Mouse (Mus musculus) limb, embryonic 14.5 days (tissue): Measurements from ENCODE around the gene Ap4b1. TPM values are rescaled to one million over a fixed set of nuclear protein-coding genes. Genes with fewer than 3 reads are reported as not detected.
A peak's percentile ranks its signal among the peaks of the same experiment; 100 is the strongest.
"Not testable (repeated sequence)": the region's sequence is repeated elsewhere in the genome, so short reads cannot be mapped to it uniquely, and the experiment has no call there.

Experiments
- ATAC-seq: fragments of 200-750 bp; cut with Nextera tagmentation; 2 replicates; pipeline ENCODE4 v1.8.0; 2017; ENCODE audit warnings: low read depth, moderate number of reproducible peaks, moderate TSS enrichment; ENCODE audit not compliant: low FRiP score
- DNase-seq: peaks from one replicate; pipeline ENCODE4 v3.0.0-alpha.2; 2015; ENCODE audit warnings: low spot score
- H3K27ac ChIP-seq: fragments of 300-500 bp; sonication (generic); replicated peaks from 2 replicates; pipeline ENCODE4 v1.5.1; 2014; ENCODE audit warnings: low read depth, mild to moderate bottlenecking, low read length, moderate library complexity, mixed read lengths
- H3K27me3 ChIP-seq: fragments of 300-500 bp; sonication (generic); 2 replicates; pipeline ENCODE4 v1.6.1; 2014; ENCODE audit warnings: low read length, mixed read lengths; ENCODE audit not compliant: control insufficient read depth, insufficient read depth
- H3K36me3 ChIP-seq: fragments of 300-500 bp; sonication (generic); 2 replicates; pipeline ENCODE4 v1.6.1; 2014; ENCODE audit warnings: mild to moderate bottlenecking, low read length, moderate library complexity, mixed read lengths; ENCODE audit not compliant: control insufficient read depth, insufficient read depth
- H3K4me1 ChIP-seq: fragments of 300-500 bp; sonication (generic); 2 replicates; pipeline ENCODE4 v1.6.1; 2014; ENCODE audit warnings: antibody characterized with exemption, low read length, mixed read lengths; ENCODE audit not compliant: control insufficient read depth, insufficient read depth
- H3K4me2 ChIP-seq: fragments of 300-500 bp; sonication (generic); replicated peaks from 2 replicates; pipeline ENCODE4 v1.6.1; 2014; ENCODE audit warnings: low read depth, mild to moderate bottlenecking, low read length, moderate library complexity; ENCODE audit not compliant: severe bottlenecking
- H3K4me3 ChIP-seq: fragments of 300-500 bp; sonication (generic); replicated peaks from 2 replicates; pipeline ENCODE4 v1.5.1; 2014; ENCODE audit warnings: low read length
- H3K9ac ChIP-seq: fragments of 300-500 bp; sonication (generic); 2 replicates; pipeline ENCODE4 v1.6.1; 2014; ENCODE audit warnings: mild to moderate bottlenecking, low read depth, low read length, moderate library complexity; ENCODE audit not compliant: severe bottlenecking
- H3K9me3 ChIP-seq: fragments of 300-500 bp; sonication (generic); 2 replicates; pipeline ENCODE4 v1.6.1; 2016; ENCODE audit warnings: low read length; ENCODE audit not compliant: control insufficient read depth
- POLR2A ChIP-seq: fragments of 200-500 bp; IDR thresholded peaks from 2 replicates; pipeline ENCODE4 v1.8.0; 2012; ENCODE audit warnings: inconsistent platforms, mild to moderate bottlenecking, moderate library complexity, borderline replicate concordance; ENCODE audit not compliant: insufficient read depth, insufficient read length; ENCODE audit errors: extremely low read depth
- WGBS: fragments of 180-500 bp; shearing (Covaris S2); extraction: QIAGEN DNeasy Blood & Tissue Kit; methylation state at CpG from one replicate; pipeline ENCODE4 v1.1.7; 2014; 5-methylcytosine and 5-hydroxymethylcytosine counted together
- polyA plus RNA-seq, 2 experiments: library from polyadenylated mRNA; depleted of rRNA in 1 of 2; stranded (reverse) in 1 of 2; unstranded in 1 of 2; fragments of >200 nt; fragmentation: Nextera tagmentation in 1 of 2; extraction: Ambion mirVana in 1 of 2; gene quantifications; 2 replicates each; pipeline versions ENCODE4 v1.2.1 to v1.2.3; 2012 to 2014

Ap4b1 gene
- polyA plus RNA-seq, 2 experiments = 22.9 to 27.0 TPM

DNA sequence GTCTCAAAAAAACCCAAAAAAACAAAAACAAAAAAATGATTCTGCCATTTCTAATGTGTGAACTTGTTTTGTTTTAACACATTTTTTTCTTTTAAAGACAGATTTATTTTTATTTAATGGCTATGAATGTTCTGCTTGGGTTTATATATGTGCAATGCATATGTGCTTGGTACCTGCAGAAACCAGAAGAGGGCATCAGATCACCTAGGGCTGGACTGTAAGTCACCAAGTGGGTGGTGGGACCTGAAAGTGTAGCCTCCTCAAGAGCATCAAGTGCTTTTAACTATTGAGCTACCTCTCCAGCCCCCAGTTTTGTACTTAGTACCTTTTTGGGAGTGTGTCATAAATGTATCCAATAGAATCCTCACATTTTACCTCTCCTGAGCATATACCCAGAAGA is 18.2 kb downstream of the Ap4b1 start:
- ATAC-seq = no peak
- Histone ChIP-seq H3K9me3 (no peaks in the 10 kb centered on the region), H3K27me3 (no peaks in the 10 kb centered on the region), H3K9ac (no peak overlapping the region), H3K36me3 (peaks cover 4% of the 10 kb centered on the region; the same call in 1 of the 2 replicates), H3K4me1 (no peaks in the 10 kb centered on the region), H3K4me2 (no peak overlapping the region), H3K27ac (no peak overlapping the region), H3K4me3 (no peak overlapping the region)
- DNase-seq = no peak
- TF ChIP-seq POLR2A = no peak

DNA sequence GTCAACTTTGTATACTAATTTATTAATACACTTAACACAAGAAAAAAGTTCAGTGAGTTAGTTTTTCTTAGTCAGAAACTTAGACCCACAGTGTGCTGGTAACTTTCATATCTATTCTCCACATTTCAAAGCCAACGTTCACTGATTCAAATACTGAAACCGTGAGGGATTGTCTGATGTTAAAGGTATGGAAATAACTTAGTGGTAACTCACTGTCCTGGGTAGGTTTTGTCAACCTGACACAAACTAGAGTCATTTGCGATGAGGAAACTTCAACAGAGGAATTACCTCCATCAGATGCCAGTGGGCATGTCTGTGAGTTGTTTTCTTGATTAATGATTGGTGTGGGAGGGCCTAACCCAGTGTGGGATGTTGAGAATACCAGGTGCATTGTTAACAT is 19.7 kb downstream of the Ap4b1 start:
- no peak overlapping the region for H3K4me3 ChIP-seq
- no peak for TF ChIP-seq POLR2A
- H3K4me2 ChIP-seq = no peak overlapping the region
- no peaks in the 10 kb centered on the region for H3K9me3 ChIP-seq
- H3K27ac ChIP-seq = no peak overlapping the region
- 90% methylated on average over 3 of the region's 3 CpGs for WGBS
- DNase-seq (no peak), ATAC-seq (no peak)
- H3K36me3 ChIP-seq = no peaks in the 10 kb centered on the region
- H3K9ac ChIP-seq = no peak overlapping the region
- H3K27me3 ChIP-seq = no peaks in the 10 kb centered on the region
- no peaks in the 10 kb centered on the region for H3K4me1 ChIP-seq

DNA sequence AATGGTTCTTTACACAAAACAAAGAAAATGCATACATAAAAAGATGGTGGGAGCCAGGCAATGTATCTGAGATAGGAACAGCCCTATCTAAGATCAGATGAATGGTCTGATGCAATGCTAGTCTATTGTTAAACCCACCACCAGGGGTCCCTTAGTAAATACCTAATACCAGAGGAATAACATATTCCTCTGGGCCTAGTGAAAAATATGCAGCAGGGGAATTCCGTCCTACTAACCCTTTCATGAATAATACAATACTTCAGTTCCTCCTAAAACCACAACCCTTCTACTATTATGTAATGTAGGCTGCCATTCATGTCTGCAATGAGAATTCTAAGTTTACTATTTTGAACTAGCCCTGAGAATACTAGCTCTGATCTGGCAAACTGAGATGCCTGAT is 21.4 kb downstream of the Ap4b1 start:
- 43% methylated on average over 1 of the region's 1 CpGs for WGBS
- not testable (repeated sequence) for H3K36me3 ChIP-seq, H3K27ac ChIP-seq, H3K27me3 ChIP-seq, H3K9ac ChIP-seq, H3K9me3 ChIP-seq, H3K4me1 ChIP-seq, H3K4me3 ChIP-seq, ATAC-seq, H3K4me2 ChIP-seq
- peak; percentile 25 for DNase-seq

DNA sequence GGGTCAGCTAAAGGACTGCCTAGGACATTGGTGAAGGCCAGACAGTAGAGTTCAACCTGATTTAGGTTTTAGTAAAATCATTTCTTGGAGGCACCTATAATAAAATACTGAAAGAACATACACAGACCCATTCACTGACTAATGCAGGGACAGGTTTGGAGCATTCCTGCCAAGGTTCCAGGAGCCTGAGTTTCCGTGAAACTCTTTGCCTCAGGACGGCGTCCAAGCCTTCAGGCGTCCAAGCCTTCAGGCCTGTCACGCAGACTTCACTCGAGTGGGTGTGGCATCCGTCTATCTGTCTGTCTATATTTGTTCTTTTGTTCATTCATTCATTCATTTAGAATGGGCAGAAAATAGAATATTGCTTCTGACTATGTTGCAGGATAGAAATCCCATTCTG is 21.8 kb downstream of the Ap4b1 start:
- H3K36me3 ChIP-seq = no peaks in the 10 kb centered on the region
- no peak overlapping the region for H3K4me3 ChIP-seq

DNA sequence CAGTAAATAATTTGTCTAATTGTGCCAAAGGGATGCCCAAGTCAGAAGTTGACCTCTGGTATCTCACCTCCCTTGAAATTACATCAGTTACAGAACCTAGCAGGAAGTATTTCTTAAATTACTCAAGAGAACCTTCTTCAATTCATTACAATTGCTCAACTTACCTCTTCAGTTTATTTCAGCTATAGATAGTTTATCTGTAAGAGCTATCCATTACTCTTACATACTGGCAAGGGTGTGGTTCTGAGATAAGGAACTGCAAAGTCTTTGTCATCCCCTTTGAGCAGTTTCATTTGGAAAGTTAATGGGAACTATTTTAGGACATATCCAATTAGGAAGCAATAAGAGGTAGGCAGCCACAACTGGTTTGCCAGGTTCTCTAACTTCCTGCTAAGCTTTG is 23.1 kb downstream of the Ap4b1 start, which contains the start of gene Bcl2l15:
Gene Bcl2l15 (plus strand): TSS at position 176 of the 400 bp plus-strand sequence.
- H3K4me2 ChIP-seq = no peak within 1 kb of the TSS
- DNase-seq = no peak
- no peak within 1 kb of the TSS for H3K27ac ChIP-seq
- no peaks in the 10 kb centered on the region for H3K4me1 ChIP-seq
- TF ChIP-seq POLR2A = no peak
- H3K27me3 ChIP-seq = no peaks in the 10 kb centered on the region
- no peaks in the 10 kb centered on the region for H3K36me3 ChIP-seq
- H3K9me3 ChIP-seq = no peaks in the 10 kb centered on the region
- H3K4me3 ChIP-seq = no peak within 1 kb of the TSS
- no peak within 1 kb of the TSS for H3K9ac ChIP-seq
- ATAC-seq = no peak

More for the DNA sequence above, 21.8 kb downstream of the Ap4b1 start:
- no peak for TF ChIP-seq POLR2A
- Histone ChIP-seq H3K27ac (no peak overlapping the region), H3K9ac (no peak overlapping the region), H3K27me3 (no peaks in the 10 kb centered on the region), H3K4me2 (no peak overlapping the region), H3K4me1 (no peaks in the 10 kb centered on the region), H3K9me3 (no peaks in the 10 kb centered on the region)
- WGBS = 72% methylated on average over 7 of the region's 7 CpGs
- DNase-seq (no peak), ATAC-seq (no peak)

DNA sequence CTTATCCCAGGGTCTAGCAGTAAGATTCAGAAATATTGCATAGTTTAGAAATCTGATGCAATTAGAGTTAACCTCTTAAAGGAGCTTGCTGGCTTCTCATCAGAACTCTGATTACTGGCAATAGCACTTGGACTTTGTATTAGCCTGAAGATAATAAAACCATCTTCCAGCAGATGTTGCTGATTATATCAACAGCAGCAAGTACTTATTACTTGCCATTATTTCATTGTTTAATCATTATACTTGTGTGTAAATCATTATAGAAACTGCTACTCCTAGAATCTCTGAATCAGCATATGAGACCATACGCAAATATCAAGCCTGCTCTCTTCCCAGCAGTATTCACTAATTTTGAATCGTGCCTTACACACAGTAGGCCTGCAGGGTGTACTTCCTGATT is 24.7 kb downstream of the Ap4b1 start:
- no peaks in the 10 kb centered on the region for H3K4me1 ChIP-seq
- H3K9me3 ChIP-seq = no peaks in the 10 kb centered on the region
- no peak overlapping the region for H3K4me2 ChIP-seq
- 84% methylated on average over 2 of the region's 2 CpGs for WGBS
- no peak for TF ChIP-seq POLR2A
- H3K4me3 ChIP-seq = no peak overlapping the region
- no peaks in the 10 kb centered on the region for H3K36me3 ChIP-seq
- H3K27me3 ChIP-seq = no peaks in the 10 kb centered on the region
- ATAC-seq (no peak), DNase-seq (no peak)
- H3K27ac ChIP-seq = no peak overlapping the region
- H3K9ac ChIP-seq = no peak overlapping the region
